In the genomic region with DNA sequence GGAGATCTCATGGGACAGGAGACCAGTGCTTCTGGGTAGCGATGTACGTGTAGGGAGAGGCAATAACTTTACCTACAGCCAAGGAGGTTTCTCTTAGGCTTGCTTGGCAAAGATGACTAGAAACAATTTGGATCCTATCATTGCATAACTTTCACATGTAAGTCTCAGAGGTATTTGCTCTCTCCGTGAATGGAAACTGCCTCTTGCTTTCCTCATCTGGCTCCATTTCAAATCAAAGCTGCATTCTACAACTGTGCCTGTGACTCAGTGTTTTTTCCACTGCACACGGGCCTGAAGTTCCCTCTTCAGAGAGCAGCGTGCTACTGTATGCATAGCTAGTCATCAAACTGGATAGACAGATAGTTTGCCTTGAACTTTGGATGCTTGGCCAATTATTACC, we compare ENCODE assay signal across 32 mouse cellular contexts. TPM values are rescaled to one million over a fixed set of nuclear protein-coding genes. Genes with fewer than 3 reads are reported as not detected.
DNase-seq lines count a peak whose midpoint lies in the region; ATAC-seq and TF ChIP-seq lines count a peak whose summit lies in the region.
"Had no signal": no experiment of that assay in that cellular context is flagged by ENCODE, and none has a peak within 500 bp of the region (broad histone marks: within the 10 kb centered on the region; RNA-seq: fewer than 3 reads in every experiment).

No protein-coding gene starts in this region.

- no peak overlapping the region for H3K9ac ChIP-seq in intestine, embryonic 15.5 days
- H3K9ac ChIP-seq: forebrain, postnatal 0 days; hindbrain, embryonic 15.5 days; limb, embryonic 13.5 days; liver, embryonic 12.5 days; midbrain, embryonic 13.5 days; stomach, embryonic 15.5 days had no signal

- H3K4me1 ChIP-seq in kidney, adult 2 months (ENCODE audit: control insufficient read depth, insufficient read depth, low read length), result no peaks in the 10 kb centered on the region
- no peaks in the 10 kb centered on the region for H3K4me1 ChIP-seq in intestine, embryonic 15.5 days (replicated peaks)
- H3K4me1 ChIP-seq: hindbrain, embryonic 15.5 days; limb, embryonic 13.5 days; liver, embryonic 12.5 days; midbrain, embryonic 13.5 days; stomach, embryonic 15.5 days had no signal

- TF ChIP-seq POLR2A in kidney, adult 2 months (IDR thresholded peaks at IDR 0.05; ENCODE audit: low read depth, low read length), result no peak

- H3K27me3 ChIP-seq in kidney, adult 2 months (replicated peaks; ENCODE audit: control insufficient read depth, insufficient read depth, low read length), result no peaks in the 10 kb centered on the region
- H3K27me3 ChIP-seq in intestine, embryonic 15.5 days (replicated peaks), result no peaks in the 10 kb centered on the region
- H3K27me3 ChIP-seq: hindbrain, embryonic 15.5 days; limb, embryonic 13.5 days; liver, embryonic 12.5 days; midbrain, embryonic 13.5 days; stomach, embryonic 15.5 days had no signal

- H3K36me3 ChIP-seq in kidney, adult 2 months (ENCODE audit: control insufficient read depth, insufficient read depth, low read length), result no peaks in the 10 kb centered on the region
- no peaks in the 10 kb centered on the region for H3K36me3 ChIP-seq in intestine, embryonic 15.5 days
- H3K36me3 ChIP-seq: hindbrain, embryonic 15.5 days; limb, embryonic 13.5 days; liver, embryonic 12.5 days; midbrain, embryonic 13.5 days; stomach, embryonic 15.5 days had no signal

- H3K27ac ChIP-seq in kidney, adult 2 months (ENCODE audit: insufficient read depth, low read depth, low read length), result no peak overlapping the region
- no peak overlapping the region for H3K27ac ChIP-seq in intestine, embryonic 15.5 days
- H3K27ac ChIP-seq: heart, adult 2 months; hindbrain, embryonic 15.5 days; limb, embryonic 13.5 days; liver, embryonic 12.5 days; midbrain, embryonic 13.5 days; stomach, embryonic 15.5 days had no signal

- ATAC-seq in intestine, embryonic 15.5 days, result no peak
- ATAC-seq: forebrain, postnatal 0 days; intestine, postnatal 0 days; liver, embryonic 12.5 days; midbrain, embryonic 13.5 days had no signal

- no peak overlapping the region for H3K4me3 ChIP-seq in kidney, adult 2 months (ENCODE audit: insufficient read depth, low read depth, low read length)
- H3K4me3 ChIP-seq in intestine, embryonic 15.5 days (replicated peaks), result no peak overlapping the region
- H3K4me3 ChIP-seq: heart, adult 2 months; hindbrain, embryonic 15.5 days; limb, embryonic 13.5 days; liver, embryonic 12.5 days; midbrain, embryonic 13.5 days; stomach, embryonic 15.5 days had no signal

- H3K9me3 ChIP-seq in intestine, embryonic 15.5 days, result no peaks in the 10 kb centered on the region
- H3K9me3 ChIP-seq: hindbrain, embryonic 15.5 days; limb, embryonic 13.5 days; liver, embryonic 12.5 days; midbrain, embryonic 13.5 days; stomach, embryonic 15.5 days had no signal

- peak; percentile 54 for DNase-seq in adrenal gland, adult 2 months
- DNase-seq in adrenal gland, postnatal 4 days (ENCODE audit: low spot score in 2 of 2), result no peak
- peak; percentile 42 for DNase-seq in lung, postnatal 36 days
- DNase-seq in lung, postnatal 4 days, result no peak
- DNase-seq in Muller cell, postnatal 12 days (ENCODE audit: inconsistent ontology term), result peak; percentile 20
- DNase-seq in brain, adult 2 months (ENCODE audit: low read depth, low spot score), result peak; percentile 64
- DNase-seq in kidney, adult 2 months, result no peak
- DNase-seq: B cell, adult 2 months; cerebellum, adult 9-10 months; forebrain, postnatal 0 days; gastrocnemius, postnatal 36 days; heart, postnatal 36 days; kidney, postnatal 4 days; lung, postnatal 10 days; right cerebral cortex, postnatal 4 days; thymus, postnatal 36 days had no signal

- no peak for TF ChIP-seq CTCF in kidney, adult 2 months (conservative IDR thresholded peaks at IDR 0.05; ENCODE audit: insufficient read depth, insufficient read length, low read depth, low read length)

- 75% methylated on average over 5 of the region's 5 CpGs for WGBS in kidney, adult 2 months
- WGBS in intestine, embryonic 15.5 days, result 81% methylated on average over 5 of the region's 5 CpGs

- no peak overlapping the region for H3K4me2 ChIP-seq in intestine, embryonic 15.5 days (replicated peaks)
- H3K4me2 ChIP-seq: hindbrain, embryonic 15.5 days; limb, embryonic 13.5 days; liver, embryonic 12.5 days; midbrain, embryonic 13.5 days; stomach, embryonic 15.5 days had no signal

RNA-seq across cellular contexts. Expression of a gene that starts 7.4 kb away (rescaled TPM):
- not detected for total RNA-seq in adrenal gland, adult 2 months (2021)
- polyA plus RNA-seq in adrenal gland, adult 2 months (2012; rRNA removed), result not detected in 2 replicates
- total RNA-seq in adrenal gland, postnatal 4 days (2021), result not detected
- polyA plus RNA-seq in kidney, adult 2 months (2012; rRNA removed), result 0.03 TPM in 1 of 2 replicates, not detected in the other
- polyA plus RNA-seq in intestine, embryonic 15.5 days (2015; fragmentation: Nextera tagmentation; extraction: Ambion mirVana), result 0.08 TPM in 1 of 2 replicates, not detected in the other
- total RNA-seq: gastrocnemius, adult 18-20 months; gastrocnemius, postnatal 36 days; heart, postnatal 36 days; left cerebral cortex, adult 18-20 months; left cerebral cortex, postnatal 25 days; megakaryocyte, adult 5-6 weeks; monocyte, adult 5-6 weeks; neutrophil, adult 5-6 weeks had no signal
- polyA plus RNA-seq: forebrain, embryonic 11.5 days; forebrain, postnatal 0 days; heart, adult 2 months; intestine, postnatal 0 days; kidney, embryonic 16.5 days; limb, embryonic 13.5 days; liver, embryonic 12.5 days; midbrain, embryonic 13.5 days had no signal

Comparison
In these comparisons a context has a peak if more than half of its experiments do, and no peak if none do; other contexts are left out.
1. DNase-seq: peak in adrenal gland, adult 2 months (single experiment), lung, postnatal 36 days (single experiment), Muller cell, postnatal 12 days (single experiment) and brain, adult 2 months (single experiment); none in adrenal gland, postnatal 4 days (0 of 2), lung, postnatal 4 days (0 of 2) and kidney, adult 2 months (single experiment).